Mouse (Mus musculus): ENCODE results near the gene Specc1. TPM values are rescaled to one million over a fixed set of nuclear protein-coding genes. Genes with fewer than 3 reads are reported as not detected.
A peak's percentile ranks its signal among the peaks of the same experiment; 100 is the strongest.

The Specc1 gene
- total RNA-seq, 1 experiment = 19.9 TPM

DNA sequence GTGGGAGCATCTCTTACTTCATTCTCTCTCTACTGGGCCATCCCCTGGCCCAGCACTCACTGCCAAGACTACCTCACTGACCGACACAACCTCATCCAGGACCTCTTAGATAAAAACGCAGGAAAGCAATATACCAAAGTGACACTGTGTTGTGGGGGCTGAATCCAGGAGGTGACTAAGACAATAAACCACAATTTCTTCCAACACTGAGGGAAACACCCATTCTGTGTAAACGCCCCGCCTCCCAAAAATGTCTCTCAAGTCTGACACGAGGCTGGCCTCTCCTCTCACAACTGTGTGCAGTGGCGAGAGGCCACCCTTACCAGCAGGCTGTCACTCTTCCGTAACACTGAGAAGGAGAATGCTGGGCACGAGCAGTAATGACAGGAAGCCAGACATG is 311.8 kb downstream of the Specc1 start:
- DNase-seq (ENCODE audit: low read depth, low spot score) = no peak
- no peak overlapping the region for H3K27ac ChIP-seq (ENCODE audit: insufficient read depth, low read depth, low read length, poor library complexity, severe bottlenecking)
- H3K9ac ChIP-seq (ENCODE audit: insufficient read depth, low read depth, low read length, poor library complexity, severe bottlenecking) = no peak overlapping the region
- in situ Hi-C loops (cut with MboI; ENCODE audit: low sequenced_read_pairs in 2 of 2, unreplicated experiment in 2 of 2) = no loop called here
- no peaks in the 10 kb centered on the region for H3K4me1 ChIP-seq (ENCODE audit: control insufficient read depth in 2 of 2, insufficient read depth in 2 of 2, low read length in 2 of 2, poor library complexity in 1 of 2)
- no peak overlapping the region for H3K4me3 ChIP-seq (ENCODE audit: insufficient read depth in 1 of 2, low read depth in 1 of 2, low read length in 2 of 2, poor library complexity in 1 of 2, severe bottlenecking in 1 of 2)
- TF ChIP-seq ZC3H11A (IDR thresholded peaks at IDR 0.05; ENCODE audit: borderline replicate concordance, low read depth, low read length) = no peak
- TF ChIP-seq ZNF384 (IDR thresholded peaks at IDR 0.05; ENCODE audit: low read depth, low read length) = no peak
- no peak for TF ChIP-seq HCFC1 (IDR thresholded peaks at IDR 0.05; ENCODE audit: borderline replicate concordance, insufficient read depth, low read length)
- TF ChIP-seq CHD2 (IDR thresholded peaks at IDR 0.05; ENCODE audit: low read depth, low read length) = no peak
- TF ChIP-seq MAFK (IDR thresholded peaks at IDR 0.05; ENCODE audit: insufficient read depth, low read depth, low read length) = no peak
- H3K36me3 ChIP-seq (ENCODE audit: control insufficient read depth, insufficient read depth, low read length, poor library complexity, severe bottlenecking) = peaks cover 8% of the 10 kb centered on the region; the same call in 1 of the 2 replicates
- H3K9me3 ChIP-seq (ENCODE audit: control insufficient read depth, insufficient read depth, low read depth, low read length) = no peaks in the 10 kb centered on the region

DNA sequence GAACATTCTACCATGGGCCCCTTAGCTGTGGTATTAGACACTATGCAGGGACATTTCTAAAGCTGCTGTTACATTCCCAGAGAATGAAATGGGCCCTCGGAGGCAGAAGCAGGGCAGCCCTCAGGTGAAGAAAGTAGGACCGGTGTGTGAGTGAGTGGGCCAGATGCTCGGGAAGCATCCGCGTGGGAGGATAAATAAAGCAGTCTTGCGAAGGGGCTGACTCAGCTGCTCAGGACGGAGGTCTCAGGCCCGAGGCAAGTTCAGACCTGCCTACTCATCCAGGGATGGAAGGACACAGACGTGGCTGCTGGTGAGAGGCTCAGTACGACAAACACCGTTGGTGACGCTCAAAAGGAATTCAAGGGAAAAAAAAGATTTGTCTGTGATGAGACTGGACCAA is 312.5 kb downstream of the Specc1 start:
- TF ChIP-seq ZNF384 (IDR thresholded peaks at IDR 0.05; ENCODE audit: low read depth, low read length) = no peak
- TF ChIP-seq MAFK (IDR thresholded peaks at IDR 0.05; ENCODE audit: insufficient read depth, low read depth, low read length) = peak; percentile 47; the same call in 1 of the 2 replicates
- no peak for TF ChIP-seq ZC3H11A (IDR thresholded peaks at IDR 0.05; ENCODE audit: borderline replicate concordance, low read depth, low read length)
- no peak for DNase-seq (ENCODE audit: low read depth, low spot score)
- Histone ChIP-seq H3K9me3 (ENCODE audit: control insufficient read depth, insufficient read depth, low read depth, low read length) (no peaks in the 10 kb centered on the region), H3K27ac (ENCODE audit: insufficient read depth, low read depth, low read length, poor library complexity, severe bottlenecking) (no peak overlapping the region), H3K9ac (ENCODE audit: insufficient read depth, low read depth, low read length, poor library complexity, severe bottlenecking) (no peak overlapping the region), H3K4me1 (ENCODE audit: control insufficient read depth in 2 of 2, insufficient read depth in 2 of 2, low read length in 2 of 2, poor library complexity in 1 of 2) (no peaks in the 10 kb centered on the region), H3K36me3 (ENCODE audit: control insufficient read depth, insufficient read depth, low read length, poor library complexity, severe bottlenecking) (peaks cover 9% of the 10 kb centered on the region; the same call in 1 of the 2 replicates), H3K4me3 (ENCODE audit: insufficient read depth in 1 of 2, low read depth in 1 of 2, low read length in 2 of 2, poor library complexity in 1 of 2, severe bottlenecking in 1 of 2) (no peak overlapping the region)
- in situ Hi-C loops (cut with MboI; ENCODE audit: low sequenced_read_pairs in 2 of 2, unreplicated experiment in 2 of 2) = no loop called here

- TF ChIP-seq ZC3H11A (IDR thresholded peaks at IDR 0.05; ENCODE audit: borderline replicate concordance, low read depth, low read length) (no peak), ZNF384 (IDR thresholded peaks at IDR 0.05; ENCODE audit: low read depth, low read length) (no peak), HCFC1 (IDR thresholded peaks at IDR 0.05; ENCODE audit: borderline replicate concordance, insufficient read depth, low read length) (no peak), CHD2 (IDR thresholded peaks at IDR 0.05; ENCODE audit: low read depth, low read length) (no peak), MAFK (IDR thresholded peaks at IDR 0.05; ENCODE audit: insufficient read depth, low read depth, low read length) (no peak)
- no peak overlapping the region for H3K27ac ChIP-seq (ENCODE audit: insufficient read depth, low read depth, low read length, poor library complexity, severe bottlenecking)
- no peaks in the 10 kb centered on the region for H3K9me3 ChIP-seq (ENCODE audit: control insufficient read depth, insufficient read depth, low read depth, low read length)
- H3K36me3 ChIP-seq (ENCODE audit: control insufficient read depth, insufficient read depth, low read length, poor library complexity, severe bottlenecking) = peaks cover 9% of the 10 kb centered on the region; the same call in 1 of the 2 replicates
- H3K9ac ChIP-seq (ENCODE audit: insufficient read depth, low read depth, low read length, poor library complexity, severe bottlenecking) = no peak overlapping the region
- H3K4me3 ChIP-seq (ENCODE audit: insufficient read depth in 1 of 2, low read depth in 1 of 2, low read length in 2 of 2, poor library complexity in 1 of 2, severe bottlenecking in 1 of 2) = no peak overlapping the region
- in situ Hi-C loops (cut with MboI; ENCODE audit: low sequenced_read_pairs in 2 of 2, unreplicated experiment in 2 of 2) = loop anchor here in 1 of 2 experiments (10.0 kb wide), 1 partner anchor 316 kb away; the partner anchor contains the start of gene Specc1
- DNase-seq (ENCODE audit: low read depth, low spot score) = no peak
- H3K4me1 ChIP-seq (ENCODE audit: control insufficient read depth in 2 of 2, insufficient read depth in 2 of 2, low read length in 2 of 2, poor library complexity in 1 of 2) = no peaks in the 10 kb centered on the region
These were observed 314.3 kb downstream of the Specc1 start for GRCm38 (mm10) chr11:62270851-62271250.

Other genes starting within 250 kb of the Specc1 start
- 0.32 and 0.45 TPM in 2 replicates for gene Slc5a10, start 235.9 kb upstream of the Specc1 start, total RNA-seq (2012; rRNA removed)
- 29.3 and 35.7 TPM in 2 replicates for gene Prpsap2, start 194.7 kb upstream of the Specc1 start, total RNA-seq (2012; rRNA removed)
- 3.3 and 4.3 TPM in 2 replicates for gene Ulk2, start 101.7 kb upstream of the Specc1 start, total RNA-seq (2012; rRNA removed)
- 23.5 and 24.2 TPM in 2 replicates for gene Akap10, start 26.5 kb upstream of the Specc1 start, total RNA-seq (2012; rRNA removed)